Mouse (Mus musculus) liver, embryonic 11.5 days (tissue): Measurements from ENCODE around the gene Paqr8. TPM values are rescaled to one million over a fixed set of nuclear protein-coding genes. Genes with fewer than 3 reads are reported as not detected.

Experiments
- ATAC-seq: fragments of 200-750 bp; cut with Nextera tagmentation; replicated peaks from 2 replicates; pipeline ENCODE4 v1.8.0; 2017; ENCODE audit warnings: moderate number of reproducible peaks, mild to moderate bottlenecking, moderate TSS enrichment, moderate library complexity; ENCODE audit not compliant: low FRiP score
- DNase-seq: peaks from one replicate; pipeline ENCODE4 v3.0.0-alpha.2; 2017; ENCODE audit warnings: low spot score
- H3K27ac ChIP-seq: fragments of 300-500 bp; sonication (generic); 2 replicates; pipeline ENCODE4 v1.5.1; 2014; ENCODE audit warnings: mild to moderate bottlenecking, low read depth, low read length, control low read depth
- H3K27me3 ChIP-seq: fragments of 300-500 bp; sonication (generic); replicated peaks from 2 replicates; pipeline ENCODE4 v1.6.1; 2014; ENCODE audit warnings: low read length, mixed read lengths; ENCODE audit not compliant: control insufficient read depth, insufficient read depth
- H3K36me3 ChIP-seq: fragments of 300-500 bp; sonication (generic); 2 replicates; pipeline ENCODE4 v1.6.1; 2014; ENCODE audit warnings: mild to moderate bottlenecking, low read length, moderate library complexity, mixed read lengths; ENCODE audit not compliant: control insufficient read depth, insufficient read depth
- H3K4me1 ChIP-seq: fragments of 300-500 bp; sonication (generic); replicated peaks from 2 replicates; pipeline ENCODE4 v1.6.1; 2014; ENCODE audit warnings: low read length, mixed read lengths; ENCODE audit not compliant: control insufficient read depth, insufficient read depth
- H3K4me2 ChIP-seq: fragments of 300-500 bp; sonication (generic); 2 replicates; pipeline ENCODE4 v1.6.1; 2014; ENCODE audit warnings: mild to moderate bottlenecking, control low read depth, moderate library complexity
- H3K4me3 ChIP-seq: fragments of 300-500 bp; sonication (generic); 2 replicates; pipeline ENCODE4 v1.5.1; 2014; ENCODE audit warnings: low read depth, low read length, control low read depth
- H3K9ac ChIP-seq: fragments of 300-500 bp; sonication (generic); 2 replicates; pipeline ENCODE4 v1.6.1; 2014; ENCODE audit warnings: low read depth, low read length, control low read depth
- H3K9me3 ChIP-seq: fragments of 300-500 bp; sonication (generic); 2 replicates; pipeline ENCODE4 v1.6.1; 2016; ENCODE audit warnings: low read length, inconsistent platforms, mixed read lengths; ENCODE audit not compliant: control insufficient read depth
- WGBS: fragments of 180-500 bp; shearing (Covaris S2); extraction: QIAGEN DNeasy Blood & Tissue Kit; methylation state at CpG from one replicate; pipeline ENCODE4 v1.1.7; 2014; 5-methylcytosine and 5-hydroxymethylcytosine counted together
- polyA plus RNA-seq: library from polyadenylated mRNA; unstranded; fragments of >200 nt; fragmentation: Nextera tagmentation; extraction: Ambion mirVana; gene quantifications from 2 replicates; pipeline ENCODE4 v1.2.1, GENCODE M21; 2014

Paqr8 gene
- polyA plus RNA-seq, 1 experiment from 2014 or later = 1.4 TPM

- H3K4me2 ChIP-seq = no peak overlapping the region
- no peaks in the 10 kb centered on the region for H3K36me3 ChIP-seq
- ATAC-seq = no peak
- H3K4me3 ChIP-seq = no peak overlapping the region
- no peaks in the 10 kb centered on the region for H3K9me3 ChIP-seq
- H3K9ac ChIP-seq = no peak overlapping the region
- WGBS = 65% methylated on average over 6 of the region's 6 CpGs
- H3K27ac ChIP-seq = no peak overlapping the region
- DNase-seq = no peak
- H3K4me1 ChIP-seq = no peaks in the 10 kb centered on the region
- no peaks in the 10 kb centered on the region for H3K27me3 ChIP-seq
Measured at GRCm38 (mm10) chr1:20973389-20973788, 83.0 kb downstream of the Paqr8 start.

GRCm38 (mm10) chr1:20974341-20975135, 84.1 kb downstream of the Paqr8 start:
- H3K4me3 ChIP-seq = no peak overlapping the region
- H3K27me3 ChIP-seq = no peaks in the 10 kb centered on the region
- 69% methylated on average over 9 of the region's 9 CpGs for WGBS
- no peaks in the 10 kb centered on the region for H3K4me1 ChIP-seq
- no peak overlapping the region for H3K9ac ChIP-seq
- H3K9me3 ChIP-seq = no peaks in the 10 kb centered on the region
- no peak overlapping the region for H3K4me2 ChIP-seq
- DNase-seq (no peak), ATAC-seq (no peak)
- H3K27ac ChIP-seq = no peak overlapping the region
- no peaks in the 10 kb centered on the region for H3K36me3 ChIP-seq

- Histone ChIP-seq H3K9ac (no peak overlapping the region), H3K4me1 (no peaks in the 10 kb centered on the region), H3K9me3 (no peaks in the 10 kb centered on the region), H3K27ac (no peak overlapping the region), H3K4me2 (no peak overlapping the region), H3K4me3 (no peak overlapping the region), H3K27me3 (no peaks in the 10 kb centered on the region), H3K36me3 (no peaks in the 10 kb centered on the region)
- WGBS = 59% methylated on average over 1 of the region's 1 CpGs
- DNase-seq = no peak
- no peak for ATAC-seq
Measured at GRCm38 (mm10) chr1:20980553-20980952, 90.1 kb downstream of the Paqr8 start.

GRCm38 (mm10) chr1:20981764-20982163, 91.4 kb downstream of the Paqr8 start:
- ATAC-seq (no peak), DNase-seq (no peak)
- Histone ChIP-seq H3K36me3 (no peaks in the 10 kb centered on the region), H3K9ac (no peak overlapping the region), H3K27ac (no peak overlapping the region), H3K4me1 (no peaks in the 10 kb centered on the region), H3K4me3 (no peak overlapping the region), H3K9me3 (no peaks in the 10 kb centered on the region), H3K4me2 (no peak overlapping the region), H3K27me3 (no peaks in the 10 kb centered on the region)
- 85% methylated on average over 6 of the region's 6 CpGs for WGBS

GRCm38 (mm10) chr1:20984103-20984502, 93.7 kb downstream of the Paqr8 start:
- H3K27ac ChIP-seq = no peak overlapping the region
- no peak overlapping the region for H3K9ac ChIP-seq
- H3K4me3 ChIP-seq = no peak overlapping the region
- H3K4me2 ChIP-seq = no peak overlapping the region
- H3K36me3 ChIP-seq = no peaks in the 10 kb centered on the region
- no peaks in the 10 kb centered on the region for H3K4me1 ChIP-seq
- no peak for ATAC-seq
- H3K27me3 ChIP-seq = no peaks in the 10 kb centered on the region
- H3K9me3 ChIP-seq = no peaks in the 10 kb centered on the region
- no peak for DNase-seq
- WGBS = 73% methylated on average over 2 of the region's 2 CpGs

- DNase-seq (no peak), ATAC-seq (no peak)
- no peaks in the 10 kb centered on the region for H3K4me1 ChIP-seq
- H3K4me2 ChIP-seq = no peak overlapping the region
- H3K27me3 ChIP-seq = no peaks in the 10 kb centered on the region
- H3K9ac ChIP-seq = no peak overlapping the region
- no peaks in the 10 kb centered on the region for H3K9me3 ChIP-seq
- H3K36me3 ChIP-seq = no peaks in the 10 kb centered on the region
- H3K4me3 ChIP-seq = no peak overlapping the region
- H3K27ac ChIP-seq = no peak overlapping the region
- 62% methylated on average over 4 of the region's 4 CpGs for WGBS
Measured at GRCm38 (mm10) chr1:20984582-20984981, 94.2 kb downstream of the Paqr8 start.

- Histone ChIP-seq H3K4me3 (no peak overlapping the region), H3K9ac (no peak overlapping the region), H3K4me2 (no peak overlapping the region), H3K9me3 (no peaks in the 10 kb centered on the region), H3K36me3 (no peaks in the 10 kb centered on the region), H3K27ac (no peak overlapping the region), H3K4me1 (no peaks in the 10 kb centered on the region), H3K27me3 (no peaks in the 10 kb centered on the region)
- 56% methylated on average over 10 of the region's 10 CpGs for WGBS
- DNase-seq (peak; percentile 29), ATAC-seq (no peak)
Measured at GRCm38 (mm10) chr1:20986378-20987056, 96.1 kb downstream of the Paqr8 start.
